In genomic region chr7:25270652-25271633, GRCm38 (mm10) we compare ENCODE assay signal across 12 mouse cellular contexts. TPM values are rescaled to one million over a fixed set of nuclear protein-coding genes. Genes with fewer than 3 reads are reported as not detected.
A peak's percentile ranks its signal among the peaks of the same experiment; 100 is the strongest.
DNase-seq lines count a peak whose midpoint lies in the region.
"Had no signal": no experiment of that assay in that cellular context is flagged by ENCODE, and none has a peak within 500 bp of the region (broad histone marks: within the 10 kb centered on the region; RNA-seq: fewer than 3 reads in every experiment).

No protein-coding gene starts in this region.

- DNase-seq in adrenal gland, adult (ENCODE audit: inconsistent age in 2 of 2, low spot score in 1 of 2): peak; percentile 27 to 42
- no peak for DNase-seq in adrenal gland, postnatal 25 days
- peak; percentile 15 for DNase-seq in kidney, adult 11 months
- no peak for DNase-seq in kidney, postnatal 36 days
- DNase-seq in ovary, postnatal 36 days (ENCODE audit: low spot score): peak; percentile 7
- no peak for DNase-seq in ovary, postnatal 10 days (ENCODE audit: low spot score)
- peak; percentile 20 to 67 for DNase-seq in spleen, postnatal 4 days (ENCODE audit: low spot score in 2 of 2)
- no peak for DNase-seq in right cerebral cortex, adult 18-20 months
- DNase-seq: lung, adult 18-20 months; thymus, postnatal 4 days had no signal

RNA-seq across cellular contexts. Expression of gene Cic, which starts 3.4 kb away (rescaled TPM):
- 134 and 146 TPM in 2 replicates for total RNA-seq in adrenal gland, postnatal 25 days (2021)

RNA-seq across cellular contexts. Expression of gene Erf, which starts 20.4 kb away (rescaled TPM):
- 19.4 and 33.2 TPM in 2 replicates for total RNA-seq in adrenal gland, postnatal 25 days (2021)

RNA-seq across cellular contexts. Expression of gene Pafah1b3, which starts 26.8 kb away (rescaled TPM):
- total RNA-seq in adrenal gland, postnatal 25 days (2021): 31.9 and 35.8 TPM in 2 replicates

RNA-seq across cellular contexts. Expression of gene Prr19, which starts 30.3 kb away (rescaled TPM):
- total RNA-seq in adrenal gland, postnatal 25 days (2021): not detected in 2 replicates
- total RNA-seq: common myeloid progenitor, adult 5-6 weeks; layer of hippocampus, adult 2 months had no signal

RNA-seq across cellular contexts. Expression of gene Gsk3a, which starts 33.3 kb away (rescaled TPM):
- total RNA-seq in adrenal gland, postnatal 25 days (2021): 97.4 and 108 TPM in 2 replicates

Comparison
In these comparisons a context has a peak if more than half of its experiments do, and no peak if none do; other contexts are left out.
1. DNase-seq: peak in adrenal gland, adult (2 of 2), kidney, adult 11 months (single experiment), ovary, postnatal 36 days (single experiment) and spleen, postnatal 4 days (2 of 2); none in adrenal gland, postnatal 25 days (single experiment), kidney, postnatal 36 days (0 of 2), ovary, postnatal 10 days (single experiment) and right cerebral cortex, adult 18-20 months (single experiment).